Mouse (Mus musculus) intestine, embryonic 14.5 days (tissue): ENCODE measurements at regions not wholly inside any gene's neighbourhood (a gene's known extent, or its start where the extent isn't known, plus 50 kb on each side); places are given as distances from the start of the nearest gene placed in this dataset.

Experiments used
- ATAC-seq: fragments of 200-750 bp; cut with Nextera tagmentation; replicated peaks from 2 replicates; pipeline ENCODE4 v1.8.0; 2017; ENCODE audit warnings: low read depth, moderate number of reproducible peaks, moderate TSS enrichment, moderate library complexity; ENCODE audit not compliant: low FRiP score, low TSS enrichment
- DNase-seq: peaks from one replicate; pipeline ENCODE4 v3.0.0-alpha.2; 2018; ENCODE audit warnings: low spot score
- H3K27ac ChIP-seq: fragments of 300-500 bp; sonication (generic); 2 replicates; pipeline ENCODE4 v1.5.1; 2014; ENCODE audit warnings: low read depth, mild to moderate bottlenecking, control low read depth
- H3K27me3 ChIP-seq: fragments of 300-500 bp; sonication (generic); replicated peaks from 2 replicates; pipeline ENCODE4 v1.6.1; 2014; ENCODE audit warnings: low read length, control low read depth; ENCODE audit not compliant: control insufficient read depth, insufficient read depth
- H3K36me3 ChIP-seq: fragments of 300-500 bp; sonication (generic); 2 replicates; pipeline ENCODE4 v1.6.1; 2014; ENCODE audit warnings: low read length, control low read depth; ENCODE audit not compliant: control insufficient read depth, insufficient read depth
- H3K4me1 ChIP-seq: fragments of 300-500 bp; sonication (generic); replicated peaks from 2 replicates; pipeline ENCODE4 v1.6.1; 2014; ENCODE audit warnings: low read length, control low read depth, mixed read lengths; ENCODE audit not compliant: control insufficient read depth, insufficient read depth
- H3K4me2 ChIP-seq: fragments of 300-500 bp; sonication (generic); 2 replicates; pipeline ENCODE4 v1.6.1; 2014; ENCODE audit warnings: low read length
- H3K4me3 ChIP-seq: fragments of 300-500 bp; sonication (generic); 2 replicates; pipeline ENCODE4 v1.5.1; 2014; ENCODE audit warnings: low read depth, low read length, control low read depth, mixed read lengths
- H3K9ac ChIP-seq: fragments of 300-500 bp; sonication (generic); 2 replicates; pipeline ENCODE4 v1.6.1; 2014; ENCODE audit warnings: mild to moderate bottlenecking, low read length
- H3K9me3 ChIP-seq: fragments of 300-500 bp; sonication (generic); 2 replicates; pipeline ENCODE4 v1.6.1; 2016; ENCODE audit warnings: low read length, control low read depth; ENCODE audit not compliant: control insufficient read depth
- WGBS: fragments of 180-500 bp; shearing (Covaris S2); extraction: QIAGEN DNeasy Blood & Tissue Kit; methylation state at CpG from one replicate; pipeline ENCODE4 v1.1.7; 2014; 5-methylcytosine and 5-hydroxymethylcytosine counted together

GRCm38 (mm10) chr16:66579551-66579950, 764.5 kb downstream of the Vgll3 start:
- no peaks in the 10 kb centered on the region for H3K36me3 ChIP-seq
- DNase-seq = no peak
- no peaks in the 10 kb centered on the region for H3K27me3 ChIP-seq
- no peak overlapping the region for H3K9ac ChIP-seq
- no peak overlapping the region for H3K4me3 ChIP-seq
- H3K27ac ChIP-seq = no peak overlapping the region
- no peak overlapping the region for H3K4me2 ChIP-seq
- H3K9me3 ChIP-seq = no peaks in the 10 kb centered on the region
- WGBS = 42% methylated on average over 1 of the region's 1 CpGs
- no peaks in the 10 kb centered on the region for H3K4me1 ChIP-seq
- ATAC-seq = no peak

GRCm38 (mm10) chr16:66585698-66586284, 770.7 kb downstream of the Vgll3 start:
- no peak for ATAC-seq
- 13% methylated on average over 12 of the region's 12 CpGs for WGBS
- H3K4me3 ChIP-seq = no peak overlapping the region

GRCm38 (mm10) chr16:66602211-66602610, 787.2 kb downstream of the Vgll3 start:
- no peak overlapping the region for H3K27ac ChIP-seq
- no peaks in the 10 kb centered on the region for H3K27me3 ChIP-seq
- ATAC-seq (no peak), DNase-seq (no peak)
- H3K4me3 ChIP-seq = no peak overlapping the region
- no peak overlapping the region for H3K4me2 ChIP-seq
- no peak overlapping the region for H3K9ac ChIP-seq
- H3K4me1 ChIP-seq = no peaks in the 10 kb centered on the region
- no peaks in the 10 kb centered on the region for H3K9me3 ChIP-seq
- 60% methylated on average over 2 of the region's 2 CpGs for WGBS
- H3K36me3 ChIP-seq = no peaks in the 10 kb centered on the region

More at GRCm38 (mm10) chr16:66585698-66586284, 770.7 kb downstream of the Vgll3 start:
- H3K9ac ChIP-seq = no peak overlapping the region
- H3K4me1 ChIP-seq = no peaks in the 10 kb centered on the region
- no peak overlapping the region for H3K27ac ChIP-seq
- peak overlapping the region; percentile 16; the same call in 1 of the 2 replicates for H3K4me2 ChIP-seq
- no peaks in the 10 kb centered on the region for H3K36me3 ChIP-seq
- DNase-seq = peak; percentile 51
- no peaks in the 10 kb centered on the region for H3K9me3 ChIP-seq
- H3K27me3 ChIP-seq = no peaks in the 10 kb centered on the region

- DNase-seq = no peak
- H3K4me3 ChIP-seq = no peak overlapping the region
- 76% methylated on average over 3 of the region's 3 CpGs for WGBS
These were observed 787.6 kb downstream of the Vgll3 start for GRCm38 (mm10) chr16:66602686-66603085.

GRCm38 (mm10) chr16:66603825-66604224, 788.8 kb downstream of the Vgll3 start:
- H3K36me3 ChIP-seq = no peaks in the 10 kb centered on the region
- DNase-seq (no peak), ATAC-seq (no peak)
- no peak overlapping the region for H3K4me2 ChIP-seq
- no peaks in the 10 kb centered on the region for H3K9me3 ChIP-seq
- no peaks in the 10 kb centered on the region for H3K4me1 ChIP-seq
- H3K9ac ChIP-seq = no peak overlapping the region
- WGBS = 63% methylated on average over 6 of the region's 6 CpGs
- H3K4me3 ChIP-seq = no peak overlapping the region
- no peak overlapping the region for H3K27ac ChIP-seq
- H3K27me3 ChIP-seq = no peaks in the 10 kb centered on the region

More at GRCm38 (mm10) chr16:66602686-66603085, 787.6 kb downstream of the Vgll3 start:
- ATAC-seq = no peak
- Histone ChIP-seq H3K9me3 (no peaks in the 10 kb centered on the region), H3K9ac (no peak overlapping the region), H3K27me3 (no peaks in the 10 kb centered on the region), H3K36me3 (no peaks in the 10 kb centered on the region), H3K4me1 (no peaks in the 10 kb centered on the region), H3K27ac (no peak overlapping the region), H3K4me2 (no peak overlapping the region)
